Mouse (Mus musculus) G1E (cell line): ENCODE data around the gene Zfp354c.

Source experiments
- CTCF ChIP-seq: IDR thresholded peaks from 2 replicates; pipeline ENCODE4 v1.5.1; 2012; ENCODE audit warnings: low read depth, low read length, inconsistent platforms, mixed read lengths
- GATA1 ChIP-seq: IDR thresholded peaks from 2 replicates; pipeline ENCODE4 v1.6.1; 2012; ENCODE audit warnings: borderline replicate concordance, low read length, inconsistent platforms, mixed read lengths
- TAL1 ChIP-seq: conservative IDR thresholded peaks from 2 replicates; pipeline ENCODE4 v1.6.1; 2012; ENCODE audit warnings: low read depth, low read length, inconsistent platforms, mixed read lengths

GRCm38 (mm10) chr11:50768995-50769749, 58.4 kb downstream of the Zfp354c start:
- TF ChIP-seq CTCF: peak; percentile 48
- no peak for TF ChIP-seq GATA1
- TF ChIP-seq TAL1: no peak
